Mouse (Mus musculus) kidney, postnatal 10 days (tissue): ENCODE measurements at regions not wholly inside any gene's neighbourhood (a gene's known extent, or its start where the extent isn't known, plus 50 kb on each side); places are given as distances from the start of the nearest gene placed in this dataset.

Source experiments
- DNase-seq: peaks from one replicate; pipeline ENCODE4 v3.0.0; 2021; ENCODE audit warnings: mixed read lengths

DNA sequence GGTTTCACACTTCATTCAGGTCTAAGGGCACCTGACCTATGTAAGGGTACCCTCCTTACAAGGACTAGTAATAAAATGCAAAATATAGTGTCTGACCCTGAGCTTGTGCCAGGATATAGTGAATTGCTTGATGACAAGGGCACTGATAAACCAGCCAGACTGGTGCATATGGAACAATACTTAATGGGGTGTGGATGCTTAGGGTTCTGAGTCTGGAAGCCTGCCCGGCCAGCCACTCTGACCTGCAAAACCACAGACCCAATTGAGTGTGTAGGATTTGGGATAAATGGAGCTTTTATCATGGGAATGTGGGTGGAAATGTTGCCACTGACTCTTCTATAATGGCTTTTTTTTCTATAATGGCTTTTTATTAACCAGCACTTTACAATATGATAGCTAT, 1838.7 kb upstream of the Dsel start:
- no peak for DNase-seq

GRCm38 (mm10) chr1:113688614-113689013, 1823.9 kb upstream of the Dsel start:
- DNase-seq, result no peak

- no peak for DNase-seq
Measured at GRCm38 (mm10) chr1:113676301-113676871, 1811.7 kb upstream of the Dsel start.

- peak; percentile 11 for DNase-seq
Measured at GRCm38 (mm10) chr1:113630898-113631297, 1766.2 kb upstream of the Dsel start.
